ENCODE assay signal across 10 mouse cellular contexts in the genomic region with DNA sequence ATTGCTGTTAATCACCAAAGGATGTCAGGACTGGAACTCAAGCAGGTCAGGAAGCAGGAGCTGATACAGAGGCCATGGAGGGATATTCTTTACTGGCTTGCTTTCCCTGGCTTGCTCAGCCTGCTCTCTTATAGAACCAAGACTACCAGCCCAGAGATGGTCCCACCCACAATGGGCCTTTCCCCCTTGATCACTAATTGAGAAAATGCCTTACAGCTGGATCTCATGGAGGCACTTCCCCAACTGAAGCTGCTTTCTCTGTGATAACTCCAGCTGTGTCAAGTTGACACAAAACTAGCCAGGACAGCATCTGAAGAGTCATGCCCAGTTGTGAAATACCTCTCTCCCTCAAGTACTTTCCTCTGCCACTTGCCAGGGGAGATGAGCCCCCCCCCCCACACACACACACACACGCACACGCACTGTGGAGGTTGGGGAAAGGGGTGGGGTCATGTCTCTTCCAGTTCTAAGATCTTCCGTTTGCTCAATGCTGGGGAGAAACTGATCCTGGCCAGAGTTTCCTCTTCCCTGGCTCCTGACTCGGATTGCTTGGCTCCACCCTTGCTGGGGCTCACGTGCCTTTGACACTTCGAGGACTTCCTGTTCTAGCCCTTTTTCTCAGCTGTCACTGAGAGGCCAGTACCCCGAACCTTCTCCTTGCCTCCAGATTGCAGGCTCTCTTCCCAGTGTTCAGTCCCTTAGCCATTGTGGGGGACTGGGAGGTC. TPM values are rescaled to one million over a fixed set of nuclear protein-coding genes. Genes with fewer than 3 reads are reported as not detected.
A peak's percentile ranks its signal among the peaks of the same experiment; 100 is the strongest.
DNase-seq lines count a peak whose midpoint lies in the region; ATAC-seq and TF ChIP-seq lines count a peak whose summit lies in the region.
"Not testable (repeated sequence)": the region's sequence is repeated elsewhere in the genome, so short reads cannot be mapped to it uniquely, and the experiment has no call there.
"Had no signal": no experiment of that assay in that cellular context is flagged by ENCODE, and none has a peak within 500 bp of the region (broad histone marks: within the 10 kb centered on the region; RNA-seq: fewer than 3 reads in every experiment).

No protein-coding gene starts in this region.

- not testable (repeated sequence) for H3K27me3 ChIP-seq in E14TG2a.4 (ENCODE audit: insufficient read depth, low read length); embryonic facial prominence, embryonic 13.5 days; heart, adult 2 months (ENCODE audit: control insufficient read depth, insufficient read depth, low read length); intestine, embryonic 14.5 days (replicated peaks; ENCODE audit: control insufficient read depth, insufficient read depth, low read length); limb, embryonic 15.5 days; lung, embryonic 16.5 days (ENCODE audit: control insufficient read depth, insufficient read depth, low read depth, low read length); midbrain, embryonic 13.5 days; spleen, adult 2 months (ENCODE audit: control insufficient read depth, insufficient read depth, low read length)

- H3K4me2 ChIP-seq in embryonic facial prominence, embryonic 13.5 days, result peak overlapping the region; percentile 93
- H3K4me2 ChIP-seq in intestine, embryonic 14.5 days (ENCODE audit: low read length), result peak overlapping the region; percentile 79; the same call in 1 of the 2 replicates
- peak overlapping the region; percentile 10; the same call in 1 of the 2 replicates for H3K4me2 ChIP-seq in limb, embryonic 15.5 days
- peak overlapping the region; percentile 82 for H3K4me2 ChIP-seq in lung, embryonic 16.5 days (ENCODE audit: low read depth, low read length)
- H3K4me2 ChIP-seq in midbrain, embryonic 13.5 days (replicated peaks), result peak overlapping the region; percentile 83

- peaks cover 68% of the 10 kb centered on the region for H3K4me1 ChIP-seq in E14TG2a.4 (replicated peaks; ENCODE audit: low read depth, low read length)
- peaks cover 38% of the 10 kb centered on the region for H3K4me1 ChIP-seq in embryonic facial prominence, embryonic 13.5 days
- H3K4me1 ChIP-seq in heart, adult 2 months (ENCODE audit: control insufficient read depth, insufficient read depth, low read length), result not testable (repeated sequence)
- peaks cover 26% of the 10 kb centered on the region for H3K4me1 ChIP-seq in intestine, embryonic 14.5 days (replicated peaks; ENCODE audit: control insufficient read depth, insufficient read depth, low read length)
- peaks cover 41% of the 10 kb centered on the region for H3K4me1 ChIP-seq in limb, embryonic 15.5 days
- peaks cover 23% of the 10 kb centered on the region for H3K4me1 ChIP-seq in lung, embryonic 16.5 days (replicated peaks; ENCODE audit: control insufficient read depth, insufficient read depth, low read length)
- peaks cover 39% of the 10 kb centered on the region for H3K4me1 ChIP-seq in midbrain, embryonic 13.5 days (replicated peaks)
- peaks cover 12% of the 10 kb centered on the region; the same call in 1 of the 2 replicates for H3K4me1 ChIP-seq in spleen, adult 2 months (ENCODE audit: control insufficient read depth, insufficient read depth, insufficient read length)

- peak overlapping the region; percentile 59 for H3K9ac ChIP-seq in embryonic facial prominence, embryonic 13.5 days
- not testable (repeated sequence) for H3K9ac ChIP-seq in heart, adult 2 months (ENCODE audit: low read depth, low read length); intestine, embryonic 14.5 days (ENCODE audit: low read length); limb, embryonic 15.5 days
- H3K9ac ChIP-seq in lung, embryonic 16.5 days (ENCODE audit: low read length), result peak overlapping the region; percentile 37; the same call in 1 of the 2 replicates
- 0 out of 2 replicates have a peak overlapping the region, but pooled peaks have one; percentile 36 for H3K9ac ChIP-seq in midbrain, embryonic 13.5 days (replicated peaks)

- H3K79me2 ChIP-seq in heart, adult 2 months (replicated peaks; ENCODE audit: control insufficient read depth, insufficient read depth, low read length), result not testable (repeated sequence)

- 14% methylated on average over 7 of the region's 7 CpGs for WGBS in embryonic facial prominence, embryonic 13.5 days
- 19% methylated on average over 7 of the region's 7 CpGs for WGBS in heart, adult 2 months
- 32% methylated on average over 7 of the region's 7 CpGs for WGBS in intestine, embryonic 14.5 days
- 21% methylated on average over 7 of the region's 7 CpGs for WGBS in limb, embryonic 15.5 days
- WGBS in lung, embryonic 16.5 days, result 15% methylated on average over 7 of the region's 7 CpGs
- WGBS in midbrain, embryonic 13.5 days, result 76% methylated on average over 7 of the region's 7 CpGs
- WGBS in spleen, adult 2 months, result 20% methylated on average over 7 of the region's 7 CpGs

- not testable (repeated sequence) for TF ChIP-seq CTCF in E14TG2a.4 (conservative IDR thresholded peaks at IDR 0.05; ENCODE audit: low read length); heart, adult 2 months (IDR thresholded peaks at IDR 0.05); spleen, adult 2 months (IDR thresholded peaks at IDR 0.05; ENCODE audit: extremely low read depth, insufficient read depth, insufficient read length, insufficient replicate concordance)

- not testable (repeated sequence) for H3K9me3 ChIP-seq in E14TG2a.4 (ENCODE audit: low read length); embryonic facial prominence, embryonic 13.5 days; intestine, embryonic 14.5 days (ENCODE audit: control insufficient read depth, low read length); limb, embryonic 15.5 days; lung, embryonic 16.5 days (ENCODE audit: control insufficient read depth, low read length); midbrain, embryonic 13.5 days

- not testable (repeated sequence) for TF ChIP-seq EP300 in heart, adult 2 months (IDR thresholded peaks at IDR 0.05; ENCODE audit: insufficient read depth, low read depth, low read length)

- DNase-seq in heart, adult 2 months, result peak; percentile 46 to 65
- DNase-seq in intestine, embryonic 14.5 days (ENCODE audit: low spot score); spleen, adult 2 months (ENCODE audit: low read depth in 1 of 2, low spot score in 2 of 2): not testable (repeated sequence)

- ATAC-seq in embryonic facial prominence, embryonic 13.5 days (ENCODE audit: insufficient number of reproducible peaks, insufficient read depth, low FRiP score, low TSS enrichment, low read depth); intestine, embryonic 14.5 days (replicated peaks; ENCODE audit: low FRiP score, low TSS enrichment, low read depth); limb, embryonic 15.5 days (ENCODE audit: insufficient number of reproducible peaks, low FRiP score, low TSS enrichment, low read depth); lung, embryonic 16.5 days (ENCODE audit: low read depth); midbrain, embryonic 13.5 days: not testable (repeated sequence)

- peak overlapping the region; percentile 99 for H3K27ac ChIP-seq in embryonic facial prominence, embryonic 13.5 days
- not testable (repeated sequence) for H3K27ac ChIP-seq in heart, adult 2 months; intestine, embryonic 14.5 days (ENCODE audit: low read depth); midbrain, embryonic 13.5 days
- peak overlapping the region; percentile 75 for H3K27ac ChIP-seq in limb, embryonic 15.5 days
- H3K27ac ChIP-seq in lung, embryonic 16.5 days (ENCODE audit: low read length), result peak overlapping the region; percentile 69
- H3K27ac ChIP-seq in spleen, adult 2 months (ENCODE audit: insufficient read depth, low read length), result peak overlapping the region; percentile 27

- intact Hi-C loops in heart, adult 2 months (cut with DNase I), result not testable (repeated sequence)

- H3K4me3 ChIP-seq in E14TG2a.4 (replicated peaks; ENCODE audit: low read length), result 0 out of 2 replicates have a peak overlapping the region, but pooled peaks have one; percentile 5
- peak overlapping the region; percentile 70 for H3K4me3 ChIP-seq in embryonic facial prominence, embryonic 13.5 days
- not testable (repeated sequence) for H3K4me3 ChIP-seq in heart, adult 2 months; intestine, embryonic 14.5 days (ENCODE audit: low read depth, low read length); limb, embryonic 15.5 days; midbrain, embryonic 13.5 days (replicated peaks); spleen, adult 2 months (ENCODE audit: extremely low read depth, insufficient read depth, insufficient read length)
- H3K4me3 ChIP-seq in lung, embryonic 16.5 days (ENCODE audit: low read length), result 0 out of 2 replicates have a peak overlapping the region, but pooled peaks have one; percentile 2

- H3K36me3 ChIP-seq in E14TG2a.4 (ENCODE audit: insufficient read depth, low read length), result peaks cover 50% of the 10 kb centered on the region
- peaks cover 41% of the 10 kb centered on the region for H3K36me3 ChIP-seq in embryonic facial prominence, embryonic 13.5 days
- H3K36me3 ChIP-seq in heart, adult 2 months (ENCODE audit: control insufficient read depth, insufficient read depth, low read length), result not testable (repeated sequence)
- H3K36me3 ChIP-seq in intestine, embryonic 14.5 days (ENCODE audit: control insufficient read depth, insufficient read depth, low read length), result peaks cover 36% of the 10 kb centered on the region
- peaks cover 41% of the 10 kb centered on the region for H3K36me3 ChIP-seq in limb, embryonic 15.5 days
- H3K36me3 ChIP-seq in lung, embryonic 16.5 days (ENCODE audit: control insufficient read depth, insufficient read depth, low read length), result peaks cover 15% of the 10 kb centered on the region
- peaks cover 39% of the 10 kb centered on the region for H3K36me3 ChIP-seq in midbrain, embryonic 13.5 days
- peaks cover 19% of the 10 kb centered on the region for H3K36me3 ChIP-seq in spleen, adult 2 months (ENCODE audit: control insufficient read depth, insufficient read depth, low read length)

- TF ChIP-seq POLR2A in heart, adult 2 months (IDR thresholded peaks at IDR 0.05; ENCODE audit: insufficient read depth, low read depth, low read length); spleen, adult 2 months (IDR thresholded peaks at IDR 0.05; ENCODE audit: low read depth, low read length): not testable (repeated sequence)

RNA-seq across cellular contexts. Expression of a gene that starts 2.0 kb away (rescaled TPM):
- 42.5 and 51.8 TPM in 2 replicates for polyA plus RNA-seq in embryonic facial prominence, embryonic 13.5 days (2015; fragmentation: Nextera tagmentation; extraction: Ambion mirVana)
- total RNA-seq in heart, adult 2 months (2021), result 10 to 100 TPM; 42.2 to 44.4 TPM
- polyA plus RNA-seq in heart, adult 2 months (2012; rRNA removed), result 44.7 and 52.7 TPM in 2 replicates
- 38.1 and 44.4 TPM in 2 replicates for polyA plus RNA-seq in intestine, embryonic 14.5 days (2014; fragmentation: Nextera tagmentation; extraction: Ambion mirVana)
- 53.2 and 54.4 TPM in 2 replicates for polyA plus RNA-seq in limb, embryonic 15.5 days (2015; fragmentation: Nextera tagmentation; extraction: Ambion mirVana)
- 58.3 and 63.1 TPM in 2 replicates for polyA plus RNA-seq in lung, embryonic 16.5 days (2015; fragmentation: Nextera tagmentation; extraction: Ambion mirVana)
- 47.8 and 49.2 TPM in 2 replicates for polyA plus RNA-seq in midbrain, embryonic 13.5 days (2015; fragmentation: Nextera tagmentation; extraction: Ambion mirVana)
- polyA plus RNA-seq in spleen, adult 2 months (2012; rRNA removed), result 70.2 and 89.3 TPM in 2 replicates

RNA-seq across cellular contexts. Expression of a gene that starts 20.5 kb away (rescaled TPM):
- polyA plus RNA-seq in embryonic facial prominence, embryonic 13.5 days (2015; fragmentation: Nextera tagmentation; extraction: Ambion mirVana), result 0.18 and 0.25 TPM in 2 replicates
- total RNA-seq in heart, adult 2 months (2021), result not detected
- 0.04 TPM in 1 of 2 replicates, not detected in the other for polyA plus RNA-seq in heart, adult 2 months (2012; rRNA removed)
- 0.62 and 0.86 TPM in 2 replicates for polyA plus RNA-seq in intestine, embryonic 14.5 days (2014; fragmentation: Nextera tagmentation; extraction: Ambion mirVana)
- polyA plus RNA-seq in limb, embryonic 15.5 days (2015; fragmentation: Nextera tagmentation; extraction: Ambion mirVana), result 0.50 and 0.65 TPM in 2 replicates
- polyA plus RNA-seq in lung, embryonic 16.5 days (2015; fragmentation: Nextera tagmentation; extraction: Ambion mirVana), result 0.16 and 0.59 TPM in 2 replicates
- 0.12 TPM in 1 of 2 replicates, not detected in the other for polyA plus RNA-seq in midbrain, embryonic 13.5 days (2015; fragmentation: Nextera tagmentation; extraction: Ambion mirVana)
- polyA plus RNA-seq in spleen, adult 2 months (2012; rRNA removed), result 0.12 and 0.13 TPM in 2 replicates
- total RNA-seq: adrenal gland, postnatal 36 days had no signal

RNA-seq across cellular contexts. Expression of a gene that starts 20.6 kb away (rescaled TPM):
- polyA plus RNA-seq in embryonic facial prominence, embryonic 13.5 days (2015; fragmentation: Nextera tagmentation; extraction: Ambion mirVana), result 53.3 and 54.4 TPM in 2 replicates
- total RNA-seq in heart, adult 2 months (2021), result 1 to 10 TPM; 2.6 to 3.3 TPM
- 12.6 and 19.2 TPM in 2 replicates for polyA plus RNA-seq in heart, adult 2 months (2012; rRNA removed)
- 30.2 and 35.5 TPM in 2 replicates for polyA plus RNA-seq in intestine, embryonic 14.5 days (2014; fragmentation: Nextera tagmentation; extraction: Ambion mirVana)
- 55.2 and 61.1 TPM in 2 replicates for polyA plus RNA-seq in limb, embryonic 15.5 days (2015; fragmentation: Nextera tagmentation; extraction: Ambion mirVana)
- polyA plus RNA-seq in lung, embryonic 16.5 days (2015; fragmentation: Nextera tagmentation; extraction: Ambion mirVana), result 37.3 and 41.8 TPM in 2 replicates
- polyA plus RNA-seq in midbrain, embryonic 13.5 days (2015; fragmentation: Nextera tagmentation; extraction: Ambion mirVana), result 2.5 and 4.9 TPM in 2 replicates
- 182 and 272 TPM in 2 replicates for polyA plus RNA-seq in spleen, adult 2 months (2012; rRNA removed)

RNA-seq across cellular contexts. Expression of a gene that starts 23.6 kb away (rescaled TPM):
- 1.3 TPM in 1 of 2 replicates, not detected in the other for polyA plus RNA-seq in embryonic facial prominence, embryonic 13.5 days (2015; fragmentation: Nextera tagmentation; extraction: Ambion mirVana)
- not detected for total RNA-seq in heart, adult 2 months (2021)
- 0.59 and 1.5 TPM in 2 replicates for polyA plus RNA-seq in heart, adult 2 months (2012; rRNA removed)
- polyA plus RNA-seq in intestine, embryonic 14.5 days (2014; fragmentation: Nextera tagmentation; extraction: Ambion mirVana), result 776 and 848 TPM in 2 replicates
- polyA plus RNA-seq in limb, embryonic 15.5 days (2015; fragmentation: Nextera tagmentation; extraction: Ambion mirVana), result 0.65 and 0.73 TPM in 2 replicates
- 1.0 and 1.2 TPM in 2 replicates for polyA plus RNA-seq in lung, embryonic 16.5 days (2015; fragmentation: Nextera tagmentation; extraction: Ambion mirVana)
- 1.1 TPM in 1 of 2 replicates, not detected in the other for polyA plus RNA-seq in midbrain, embryonic 13.5 days (2015; fragmentation: Nextera tagmentation; extraction: Ambion mirVana)
- polyA plus RNA-seq in spleen, adult 2 months (2012; rRNA removed), result 0.32 and 0.73 TPM in 2 replicates
- total RNA-seq: layer of hippocampus, adult 18-20 months had no signal

RNA-seq across cellular contexts. Expression of a gene that starts 34.8 kb away (rescaled TPM):
- polyA plus RNA-seq in embryonic facial prominence, embryonic 13.5 days (2015; fragmentation: Nextera tagmentation; extraction: Ambion mirVana), result 18.7 and 23.2 TPM in 2 replicates
- under 1 TPM; 0.81 to 0.86 TPM for total RNA-seq in heart, adult 2 months (2021)
- 2.0 and 2.9 TPM in 2 replicates for polyA plus RNA-seq in heart, adult 2 months (2012; rRNA removed)
- 16.3 and 17.5 TPM in 2 replicates for polyA plus RNA-seq in intestine, embryonic 14.5 days (2014; fragmentation: Nextera tagmentation; extraction: Ambion mirVana)
- polyA plus RNA-seq in limb, embryonic 15.5 days (2015; fragmentation: Nextera tagmentation; extraction: Ambion mirVana), result 13.0 and 15.0 TPM in 2 replicates
- polyA plus RNA-seq in lung, embryonic 16.5 days (2015; fragmentation: Nextera tagmentation; extraction: Ambion mirVana), result 6.8 and 8.0 TPM in 2 replicates
- polyA plus RNA-seq in midbrain, embryonic 13.5 days (2015; fragmentation: Nextera tagmentation; extraction: Ambion mirVana), result 55.8 and 63.2 TPM in 2 replicates
- 13.1 and 23.5 TPM in 2 replicates for polyA plus RNA-seq in spleen, adult 2 months (2012; rRNA removed)

Comparison
In these comparisons a context has a peak if more than half of its experiments do, and no peak if none do; other contexts are left out.
1. H3K4me2 ChIP-seq: peak in every context shown above with its lines; median percentile 93 in embryonic facial prominence, embryonic 13.5 days; 83 in midbrain, embryonic 13.5 days; 82 in lung, embryonic 16.5 days; 79 in intestine, embryonic 14.5 days; 10 in limb, embryonic 15.5 days.